Mouse (Mus musculus): ENCODE results near the gene Gm6460.
"Not testable (repeated sequence)": the region's sequence is repeated elsewhere in the genome, so short reads cannot be mapped to it uniquely, and the experiment has no call there.

The Gm6460 gene

GRCm38 (mm10) chr5:11594613-11595012, at the start of gene Gm6460:
Gene Gm6460 (plus strand): TSS chr5:11594913.
- DNase-seq, result not testable (repeated sequence)
